Mouse (Mus musculus) MEL (cell line): ENCODE measurements at regions not wholly inside any gene's neighbourhood (a gene's known extent, or its start where the extent isn't known, plus 50 kb on each side); places are given as distances from the start of the nearest gene placed in this dataset.

Experiments
- CHD1 ChIP-seq: IDR thresholded peaks from 2 replicates; pipeline ENCODE4 v1.6.1; 2012; ENCODE audit warnings: low read depth, mild to moderate bottlenecking, inconsistent platforms, low read length, improper control_type of control experiment
- CHD2 ChIP-seq: IDR thresholded peaks from 2 replicates; pipeline ENCODE4 v1.6.1; 2011; ENCODE audit warnings: low read length, improper control_type of control experiment
- EP300 ChIP-seq, 2 experiments: IDR thresholded peaks; 2 replicates each; pipeline ENCODE4 v1.6.1; 2011; ENCODE audit warnings: improper control_type of control experiment in 2 of 2, low read length in 2 of 2, low read depth in 1 of 2, mild to moderate bottlenecking in 1 of 2
- JUND ChIP-seq: IDR thresholded peaks from 2 replicates; pipeline ENCODE4 v1.6.1; 2011; ENCODE audit warnings: low read depth, mild to moderate bottlenecking, improper control_type of control experiment, low read length
- NRF1 ChIP-seq: IDR thresholded peaks from 2 replicates; pipeline ENCODE4 v1.6.1; 2014; ENCODE audit warnings: low read depth, mild to moderate bottlenecking, inconsistent platforms, low read length, improper control_type of control experiment, moderate library complexity; ENCODE audit not compliant: poor library complexity, insufficient read depth, severe bottlenecking

DNA sequence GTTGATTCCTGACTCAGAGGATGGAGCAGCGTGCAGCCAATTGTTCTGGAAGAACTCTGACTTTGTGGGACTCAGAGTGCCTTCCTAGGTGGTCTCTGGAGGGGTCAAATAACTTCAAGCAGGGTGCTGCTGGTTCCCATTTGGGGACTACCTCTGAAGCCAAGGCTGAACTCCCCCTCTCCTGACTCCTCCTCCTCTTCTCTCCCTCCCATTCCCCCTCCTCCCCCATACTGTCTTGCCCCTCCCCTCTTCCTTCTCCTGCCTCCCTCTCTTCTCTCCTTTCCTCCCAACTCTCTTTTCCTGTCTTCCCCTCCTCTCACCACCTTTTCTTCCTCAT lies 632.1 kb downstream of the Zfp706 start:
- TF ChIP-seq CHD1 (no peak), NRF1 (no peak), EP300 (IDR thresholded peaks at IDR 0.05; ENCODE audit: low read depth in 1 of 2, low read length in 2 of 2) (no peak), JUND (no peak), CHD2 (no peak)
